Mouse (Mus musculus) kidney, postnatal 36 days (tissue): Measurements from ENCODE around the gene Usp28.

ENCODE experiments used
- DNase-seq, 2 experiments: peaks; one replicate each; pipeline ENCODE4 v3.0.0; 2021 to 2022; ENCODE audit warnings: mixed read lengths in 2 of 2

Usp28 gene

GRCm38 (mm10) chr9:49023956-49024355, 38.8 kb downstream of the Usp28 start:
- no peak for DNase-seq

DNA sequence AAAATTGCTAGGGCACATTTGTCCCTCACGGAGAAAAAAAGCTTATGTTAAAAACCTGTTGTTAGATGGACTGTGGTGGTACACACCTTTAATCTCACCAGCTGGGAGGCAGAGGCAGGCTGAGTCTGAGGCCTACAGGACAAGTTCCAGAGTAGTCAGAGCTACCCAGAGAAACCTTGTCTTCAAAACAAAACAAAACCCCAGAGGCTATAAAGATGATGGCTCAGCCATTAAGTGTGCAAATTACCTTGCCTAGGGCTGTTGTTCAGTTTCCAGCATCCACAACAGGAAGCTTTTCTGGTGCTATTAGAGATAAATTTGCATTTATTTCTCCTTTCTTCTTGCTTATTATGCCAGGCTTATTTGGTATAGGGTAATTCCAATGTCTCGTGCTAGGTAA, 39.4 kb downstream of the Usp28 start:
- no peak for DNase-seq

GRCm38 (mm10) chr9:49034764-49035163, 49.6 kb downstream of the Usp28 start:
- DNase-seq, result no peak

DNA sequence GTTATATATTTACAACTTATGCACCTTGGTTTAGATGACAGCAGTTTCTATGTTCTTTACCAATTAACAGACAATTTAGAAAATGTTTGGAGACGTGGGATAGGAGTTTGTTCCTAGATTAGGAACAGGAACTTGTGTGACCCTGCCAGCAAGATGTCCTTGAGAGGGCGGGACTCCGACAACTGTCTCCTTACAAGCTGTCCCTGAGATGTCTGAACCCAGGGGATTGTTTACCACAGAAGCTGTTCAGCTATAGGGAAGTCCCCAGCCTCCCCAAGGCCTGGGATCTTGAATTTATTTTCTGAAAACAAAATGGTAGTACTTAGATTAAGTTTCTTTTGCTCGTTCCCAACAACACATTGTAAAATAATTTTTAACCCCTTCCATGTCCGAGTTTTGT, 65.7 kb downstream of the Usp28 start:
- DNase-seq, result no peak

- DNase-seq, result peak; percentile 66 to 85
These were observed 66.2 kb downstream of the Usp28 start for GRCm38 (mm10) chr9:49051349-49051748.

- DNase-seq, result no peak
These were observed 68.9 kb downstream of the Usp28 start for GRCm38 (mm10) chr9:49054028-49054427.

- peak; percentile 96 for DNase-seq
These were observed 70.4 kb downstream of the Usp28 start, which contains the start of gene Zw10 for GRCm38 (mm10) chr9:49055333-49056205. Gene Zw10 (plus strand): TSS chr9:49055613.

GRCm38 (mm10) chr9:49076847-49077246, 91.7 kb downstream of the Usp28 start:
- no peak for DNase-seq

- DNase-seq, result no peak
These were observed 95.9 kb downstream of the Usp28 start, which contains the start of gene Tmprss5 for GRCm38 (mm10) chr9:49081107-49081506. Gene Tmprss5 (plus strand): TSS chr9:49081260.

GRCm38 (mm10) chr9:49081561-49081960, 96.4 kb downstream of the Usp28 start:
- DNase-seq, result peak; percentile 72 to 88

GRCm38 (mm10) chr9:49087317-49087716, 102.1 kb downstream of the Usp28 start:
- no peak for DNase-seq
